Mouse (Mus musculus) embryonic facial prominence, embryonic 11.5 days (tissue): Measurements from ENCODE around the gene Rnf215. TPM values are rescaled to one million over a fixed set of nuclear protein-coding genes. Genes with fewer than 3 reads are reported as not detected.

Experiments used
- ATAC-seq: fragments of 200-750 bp; cut with Nextera tagmentation; replicated peaks from 2 replicates; pipeline ENCODE4 v1.8.0; 2017; ENCODE audit warnings: low read depth; ENCODE audit not compliant: insufficient number of reproducible peaks, low FRiP score, low TSS enrichment
- DNase-seq: peaks from one replicate; pipeline ENCODE4 v3.0.0-alpha.2; 2015; ENCODE audit warnings: low spot score
- H3K27ac ChIP-seq: fragments of 300-500 bp; sonication (generic); replicated peaks from 2 replicates; pipeline ENCODE4 v1.5.1; 2014; ENCODE audit warnings: mild to moderate bottlenecking, low read depth, low read length, control low read depth
- H3K27me3 ChIP-seq: fragments of 300-500 bp; sonication (generic); 2 replicates; pipeline ENCODE4 v1.6.1; 2014; ENCODE audit warnings: mild to moderate bottlenecking, low read length, moderate library complexity, mixed read lengths; ENCODE audit not compliant: control insufficient read depth, insufficient read depth
- H3K36me3 ChIP-seq: fragments of 300-500 bp; sonication (generic); replicated peaks from 2 replicates; pipeline ENCODE4 v1.6.1; 2014; ENCODE audit warnings: low read depth, mild to moderate bottlenecking, low read length, moderate library complexity, mixed read lengths; ENCODE audit not compliant: control insufficient read depth, insufficient read depth
- H3K4me1 ChIP-seq: fragments of 300-500 bp; sonication (generic); 2 replicates; pipeline ENCODE4 v1.6.1; 2014; ENCODE audit warnings: low read length, mixed read lengths; ENCODE audit not compliant: control insufficient read depth, insufficient read depth
- H3K4me2 ChIP-seq: fragments of 300-500 bp; sonication (generic); 2 replicates; pipeline ENCODE4 v1.6.1; 2014; ENCODE audit warnings: low read depth, mild to moderate bottlenecking, control low read depth, low read length, moderate library complexity
- H3K4me3 ChIP-seq: fragments of 300-500 bp; sonication (generic); 2 replicates; pipeline ENCODE4 v1.5.1; 2014; ENCODE audit warnings: low read depth, low read length, control low read depth
- H3K9ac ChIP-seq: fragments of 300-500 bp; sonication (generic); replicated peaks from 2 replicates; pipeline ENCODE4 v1.6.1; 2014; ENCODE audit warnings: mild to moderate bottlenecking, control low read depth, low read length
- H3K9me3 ChIP-seq: fragments of 300-500 bp; sonication (generic); replicated peaks from 2 replicates; pipeline ENCODE4 v1.6.1; 2016; ENCODE audit warnings: mild to moderate bottlenecking, low read length, inconsistent platforms, mixed read lengths; ENCODE audit not compliant: control insufficient read depth
- WGBS: fragments of 180-500 bp; shearing (Covaris S2); extraction: QIAGEN DNeasy Blood & Tissue Kit; methylation state at CpG from one replicate; pipeline ENCODE4 v1.1.7; 2014; 5-methylcytosine and 5-hydroxymethylcytosine counted together
- polyA plus RNA-seq: library from polyadenylated mRNA; unstranded; fragments of >200 nt; fragmentation: Nextera tagmentation; extraction: Ambion mirVana; gene quantifications from 2 replicates; pipeline ENCODE4 v1.2.1, GENCODE M21; 2014

The Rnf215 gene
- polyA plus RNA-seq, 1 experiment from 2014 or later, result 26.4 TPM

DNA sequence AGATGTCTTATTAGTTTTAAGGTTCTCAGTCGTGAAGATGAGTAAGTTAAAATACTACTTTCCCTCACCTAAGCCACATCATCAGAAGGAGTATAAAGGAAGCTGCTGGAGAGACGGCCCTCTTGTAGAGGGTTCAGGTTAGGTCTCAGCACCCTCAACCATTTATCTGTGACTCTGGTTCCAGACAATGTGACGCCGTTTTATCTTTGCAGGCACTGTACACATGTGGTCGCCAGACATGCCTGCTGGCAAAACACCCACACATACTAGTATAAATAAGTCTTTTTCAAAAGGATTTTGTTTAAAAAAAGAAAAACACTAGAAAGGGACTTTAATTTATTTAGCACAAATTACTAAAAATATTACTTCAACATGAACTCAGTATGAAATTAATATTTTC is 20.6 kb downstream of the Rnf215 start:
- H3K9me3 ChIP-seq, result no peaks in the 10 kb centered on the region
- ATAC-seq (no peak), DNase-seq (no peak)
- H3K27ac ChIP-seq, result no peak overlapping the region
- no peaks in the 10 kb centered on the region for H3K4me1 ChIP-seq
- H3K36me3 ChIP-seq, result no peaks in the 10 kb centered on the region
- H3K4me3 ChIP-seq, result no peak overlapping the region
- WGBS, result 66% methylated on average over 5 of the region's 5 CpGs
- H3K9ac ChIP-seq, result no peak overlapping the region
- H3K4me2 ChIP-seq, result no peak overlapping the region
- no peaks in the 10 kb centered on the region for H3K27me3 ChIP-seq

DNA sequence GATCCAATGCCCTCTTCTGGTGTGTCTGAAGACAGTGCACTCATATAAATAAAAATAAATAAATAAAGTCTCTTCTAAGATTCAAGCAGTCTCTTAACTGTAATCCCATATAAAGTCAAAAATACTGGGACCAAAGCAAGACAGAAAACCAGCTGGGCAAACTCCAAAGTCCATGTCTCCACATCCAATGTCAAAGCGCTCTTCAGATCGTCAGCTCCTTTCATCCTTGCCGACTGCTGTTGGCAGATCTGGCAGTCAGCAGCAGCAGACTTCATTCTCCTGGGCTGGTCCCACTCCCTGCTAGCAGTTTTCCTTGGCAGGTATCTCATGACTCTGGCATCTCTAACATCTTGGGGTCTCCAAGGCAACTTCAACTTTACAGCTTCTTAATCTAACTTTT is 23.7 kb downstream of the Rnf215 start:
- Histone ChIP-seq H3K4me3 (no peak overlapping the region), H3K4me1 (no peaks in the 10 kb centered on the region), H3K9ac (no peak overlapping the region), H3K27ac (no peak overlapping the region), H3K9me3 (no peaks in the 10 kb centered on the region), H3K36me3 (peaks cover 2% of the 10 kb centered on the region; the same call in 1 of the 2 replicates), H3K27me3 (no peaks in the 10 kb centered on the region), H3K4me2 (no peak overlapping the region)
- ATAC-seq (no peak), DNase-seq (no peak)
- 86% methylated on average over 3 of the region's 3 CpGs for WGBS

DNA sequence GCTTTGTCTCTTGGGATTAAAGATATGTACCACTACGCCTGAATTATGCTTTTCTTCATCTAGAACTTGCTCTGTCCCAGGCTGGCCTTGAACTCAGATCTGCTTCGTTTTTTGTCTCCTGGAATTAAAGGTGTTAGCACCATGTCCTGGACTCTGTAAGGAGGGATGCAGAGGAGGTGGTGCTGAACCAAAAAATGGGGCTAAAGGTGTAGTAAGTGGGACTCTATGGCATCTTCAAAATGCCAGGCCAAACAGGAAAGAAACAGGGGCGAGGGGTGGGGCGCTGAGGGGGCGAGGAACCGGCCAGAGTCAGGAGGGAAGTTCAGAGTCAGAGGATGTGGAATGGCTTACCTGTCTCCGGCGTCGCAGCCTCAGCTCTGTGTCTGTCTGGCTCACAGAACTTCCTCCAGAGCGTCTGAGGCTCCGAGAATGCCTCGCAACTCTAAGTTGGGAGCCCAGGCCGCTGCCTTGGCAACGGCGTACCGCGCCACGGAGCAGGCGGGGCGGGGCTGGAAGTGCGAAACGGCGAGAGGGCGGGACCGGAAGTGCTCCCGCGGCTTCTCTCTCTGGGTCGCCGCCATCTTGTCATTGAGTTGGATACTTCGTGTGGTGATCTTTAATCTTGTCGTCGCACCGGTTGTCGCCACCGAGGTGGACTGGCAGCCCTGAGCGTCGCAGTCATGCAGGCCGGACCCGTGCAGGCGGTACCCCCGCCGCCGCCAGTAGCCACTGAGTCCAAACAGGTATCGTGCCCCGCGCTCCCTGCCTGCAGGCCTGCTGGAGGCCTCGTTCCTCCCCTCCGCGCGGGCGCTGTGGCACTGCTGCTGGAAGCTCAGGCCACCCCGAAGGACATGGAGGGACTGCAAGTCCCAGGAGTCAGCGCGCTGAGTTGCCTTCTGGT is 25.1 kb downstream of the Rnf215 start, which contains the start of the genes Ccdc157 and Sf3a1:
Ccdc157 (minus strand) TSS at position 486 of the 901 bp plus-strand sequence.
Sf3a1 (plus strand) TSS at position 543 of the 901 bp plus-strand sequence.
- H3K36me3 ChIP-seq, result peaks cover 2% of the 10 kb centered on the region; the same call in 1 of the 2 replicates

DNA sequence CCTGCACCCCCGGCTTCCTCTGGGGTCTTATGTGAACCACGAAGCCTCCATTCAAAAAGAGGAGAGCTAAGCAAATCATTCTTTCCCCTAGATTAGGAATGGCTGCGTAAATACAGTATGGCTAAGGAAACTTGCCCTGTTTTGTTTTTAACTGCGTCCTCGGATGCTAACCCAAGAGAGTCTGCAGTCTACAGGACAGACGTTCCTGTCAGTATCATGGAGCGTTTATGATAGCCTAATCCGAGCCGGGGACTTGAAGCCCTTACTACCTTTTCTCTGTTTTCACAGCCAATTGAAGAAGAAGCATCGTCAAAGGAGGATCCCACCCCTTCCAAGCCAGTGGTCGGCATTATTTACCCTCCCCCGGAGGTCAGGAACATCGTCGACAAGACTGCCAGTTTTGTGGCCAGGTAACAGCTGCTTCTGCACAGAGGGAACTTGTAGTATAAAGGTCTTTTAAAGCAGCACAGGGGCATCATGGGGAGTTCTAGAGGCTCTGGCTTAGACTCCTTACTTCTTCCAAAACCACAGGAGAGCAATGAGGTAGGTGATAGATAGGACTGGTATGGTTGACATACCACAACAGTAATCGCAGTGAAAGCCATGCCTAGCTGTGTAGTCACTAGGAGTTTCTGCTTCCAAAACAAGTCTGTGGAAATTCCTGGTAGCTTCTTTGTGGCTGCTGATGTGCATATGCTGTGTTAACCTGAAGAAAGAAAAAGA is 25.9 kb downstream of the Rnf215 start:
- no peaks in the 10 kb centered on the region for H3K27me3 ChIP-seq
- DNase-seq (peak; percentile 6), ATAC-seq (no peak)
- peaks cover 2% of the 10 kb centered on the region; the same call in 1 of the 2 replicates for H3K36me3 ChIP-seq
- H3K4me2 ChIP-seq, result peak overlapping the region; percentile 87
- H3K27ac ChIP-seq, result peak overlapping the region; percentile 77; the same call in 1 of the 2 replicates
- peak overlapping the region; percentile 90 for H3K9ac ChIP-seq
- 7% methylated on average over 15 of the region's 15 CpGs for WGBS
- peak overlapping the region; percentile 94 for H3K4me3 ChIP-seq
- H3K9me3 ChIP-seq, result no peaks in the 10 kb centered on the region
- H3K4me1 ChIP-seq, result no peaks in the 10 kb centered on the region

More for the DNA sequence above, 25.1 kb downstream of the Rnf215 start, which contains the start of the genes Ccdc157 and Sf3a1:
- Histone ChIP-seq H3K4me2 (peak within 1 kb of the TSS; percentile 87), H3K4me3 (peak within 1 kb of the TSS; percentile 94), H3K9me3 (no peaks in the 10 kb centered on the region), H3K27me3 (no peaks in the 10 kb centered on the region), H3K27ac (peak within 1 kb of the TSS; percentile 77; the same call in 1 of the 2 replicates), H3K9ac (peak within 1 kb of the TSS; percentile 90), H3K4me1 (no peaks in the 10 kb centered on the region)
- ATAC-seq (peak; percentile 91), DNase-seq (peak; percentile 97)
- under 1% methylated on average over 53 of the region's 54 CpGs for WGBS

DNA sequence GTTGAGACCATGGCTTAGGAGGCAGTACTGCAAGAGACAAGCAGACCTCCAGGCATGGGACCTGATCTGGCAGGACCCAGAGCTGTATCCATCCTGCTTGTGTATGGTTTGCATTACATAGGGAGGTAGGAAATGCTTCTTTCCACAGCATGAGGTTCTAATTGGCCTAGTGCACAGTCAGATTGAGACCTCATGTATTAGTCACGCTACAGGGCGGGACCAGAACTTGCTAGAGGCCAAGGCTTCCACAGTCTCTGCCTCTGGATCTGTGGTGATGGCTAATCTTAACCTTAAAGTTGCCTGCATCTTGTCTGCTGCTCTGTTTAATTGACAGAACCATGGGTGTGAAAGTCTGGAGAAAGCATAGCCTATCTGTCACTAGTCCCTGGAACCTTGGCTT is 29.7 kb downstream of the Rnf215 start:
- DNase-seq (peak; percentile 53), ATAC-seq (0 out of 2 replicates have a peak, but pooled peaks have one; percentile 18)
- Histone ChIP-seq H3K4me1 (no peaks in the 10 kb centered on the region), H3K9ac (no peak overlapping the region), H3K27ac (no peak overlapping the region), H3K9me3 (no peaks in the 10 kb centered on the region), H3K4me2 (no peak overlapping the region), H3K27me3 (no peaks in the 10 kb centered on the region), H3K36me3 (peaks cover 17% of the 10 kb centered on the region), H3K4me3 (no peak overlapping the region)
- WGBS, result 75% methylated on average over 2 of the region's 2 CpGs

- Histone ChIP-seq H3K27me3 (no peaks in the 10 kb centered on the region), H3K27ac (no peak overlapping the region), H3K9ac (no peak overlapping the region), H3K36me3 (peaks cover 20% of the 10 kb centered on the region), H3K9me3 (no peaks in the 10 kb centered on the region), H3K4me1 (no peaks in the 10 kb centered on the region), H3K4me3 (no peak overlapping the region), H3K4me2 (no peak overlapping the region)
- no peak for DNase-seq
- no peak for ATAC-seq
- WGBS, result 92% methylated on average over 7 of the region's 7 CpGs
These were observed 31.6 kb downstream of the Rnf215 start for GRCm38 (mm10) chr11:4166467-4167090.

DNA sequence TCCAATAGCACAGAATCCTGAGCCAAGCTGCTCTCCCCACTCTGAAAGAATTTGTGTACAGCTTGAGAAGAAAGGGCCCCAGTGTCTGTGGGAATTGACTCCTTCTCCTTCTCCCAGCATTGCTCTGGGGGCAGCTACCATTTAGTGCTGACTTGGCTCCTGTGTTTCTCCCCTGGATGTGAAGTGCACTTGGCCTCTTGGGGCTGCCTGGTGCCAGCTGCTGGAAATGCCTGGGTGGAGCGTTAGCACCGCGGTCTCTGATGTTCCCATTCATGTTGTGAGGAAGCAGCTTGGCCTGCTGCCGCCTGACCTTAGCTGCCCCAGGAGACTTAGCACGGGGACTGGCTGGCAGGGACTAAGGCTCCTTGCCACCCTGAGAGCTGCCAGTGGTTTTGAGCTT is 39.6 kb downstream of the Rnf215 start:
- DNase-seq, result no peak
- H3K4me3 ChIP-seq, result no peak overlapping the region

More for the DNA sequence above, 39.6 kb downstream of the Rnf215 start:
- ATAC-seq, result no peak
- Histone ChIP-seq H3K4me1 (no peaks in the 10 kb centered on the region), H3K9me3 (no peaks in the 10 kb centered on the region), H3K4me2 (no peak overlapping the region), H3K36me3 (peaks cover 57% of the 10 kb centered on the region), H3K9ac (no peak overlapping the region), H3K27me3 (no peaks in the 10 kb centered on the region), H3K27ac (no peak overlapping the region)
- 91% methylated on average over 5 of the region's 5 CpGs for WGBS
